ENCODE assay signal across 8 mouse cellular contexts in the genomic region with DNA sequence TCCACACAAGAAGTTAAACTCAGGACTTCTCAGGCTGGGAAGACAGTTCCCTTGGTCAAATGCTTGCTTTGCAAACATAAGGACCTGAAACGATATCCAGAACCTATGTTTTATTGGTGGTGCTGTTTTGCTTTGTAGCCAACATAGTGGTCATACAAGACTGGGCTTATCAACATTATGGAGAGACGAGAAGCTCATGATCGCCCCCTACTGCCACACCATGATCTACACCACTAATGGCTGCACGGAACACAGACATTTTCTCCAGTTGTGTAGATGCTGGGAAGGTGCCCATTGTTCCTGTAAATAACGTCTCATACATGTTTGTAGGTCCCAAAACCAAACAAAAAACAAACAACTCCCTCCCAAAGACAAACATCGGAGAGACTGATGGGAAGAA. TPM values are rescaled to one million over a fixed set of nuclear protein-coding genes. Genes with fewer than 3 reads are reported as not detected.
DNase-seq lines count a peak whose midpoint lies in the region; ATAC-seq and TF ChIP-seq lines count a peak whose summit lies in the region.

No protein-coding gene starts in this region.

- peak; percentile 47 for TF ChIP-seq CTCF in heart, postnatal 0 days (IDR thresholded peaks at IDR 0.05; ENCODE audit: low read depth)

- no peaks in the 10 kb centered on the region for H3K36me3 ChIP-seq in heart, postnatal 0 days (replicated peaks; ENCODE audit: control insufficient read depth, insufficient read depth, low read length)
- no peaks in the 10 kb centered on the region for H3K36me3 ChIP-seq in hindbrain, embryonic 12.5 days
- H3K36me3 ChIP-seq in heart, embryonic 10.5 days = no peaks in the 10 kb centered on the region

- ATAC-seq in heart, postnatal 0 days (ENCODE audit: insufficient read depth, low read depth) = no peak
- no peak for ATAC-seq in hindbrain, embryonic 12.5 days (ENCODE audit: low FRiP score)

- DNase-seq in heart, postnatal 0 days (ENCODE audit: low spot score) = no peak
- DNase-seq in heart, adult 8-10 months (ENCODE audit: low spot score) = no peak
- DNase-seq in 3T3-L1 (ENCODE audit: low read depth, low spot score) = peak; percentile 45
- peak; percentile 67 for DNase-seq in R1 (ENCODE audit: low read depth, low spot score)
- DNase-seq in embryo, embryonic 10 days (ENCODE audit: low spot score) = peak; percentile 33
- DNase-seq in naive thymus-derived CD4-positive, alpha-beta T cell, adult 2 months (ENCODE audit: low read depth) = peak; percentile 73
- no peak for DNase-seq in heart, embryonic 10.5 days (ENCODE audit: low spot score)

- WGBS in heart, postnatal 0 days = 59% methylated on average over 6 of the region's 6 CpGs
- 70% methylated on average over 6 of the region's 6 CpGs for WGBS in hindbrain, embryonic 12.5 days
- 55% methylated on average over 6 of the region's 6 CpGs for WGBS in heart, embryonic 10.5 days

- no peaks in the 10 kb centered on the region for H3K27me3 ChIP-seq in heart, postnatal 0 days (ENCODE audit: control insufficient read depth, insufficient read depth, low read length)
- no peaks in the 10 kb centered on the region for H3K27me3 ChIP-seq in hindbrain, embryonic 12.5 days
- H3K27me3 ChIP-seq in heart, embryonic 10.5 days (ENCODE audit: insufficient read depth, poor library complexity, severe bottlenecking) = no peaks in the 10 kb centered on the region

- H3K4me2 ChIP-seq in heart, postnatal 0 days (ENCODE audit: low read depth, low read length) = no peak overlapping the region
- H3K4me2 ChIP-seq in hindbrain, embryonic 12.5 days (replicated peaks) = no peak overlapping the region

- peaks cover 35% of the 10 kb centered on the region for H3K4me1 ChIP-seq in heart, postnatal 0 days (ENCODE audit: control insufficient read depth, insufficient read depth)
- H3K4me1 ChIP-seq in hindbrain, embryonic 12.5 days = no peaks in the 10 kb centered on the region
- peaks cover 28% of the 10 kb centered on the region for H3K4me1 ChIP-seq in heart, embryonic 10.5 days

- TF ChIP-seq EP300 in heart, postnatal 0 days (IDR thresholded peaks at IDR 0.05; ENCODE audit: low read depth) = no peak

- no peaks in the 10 kb centered on the region for H3K9me3 ChIP-seq in heart, postnatal 0 days (replicated peaks; ENCODE audit: control insufficient read depth, low read length)
- no peaks in the 10 kb centered on the region for H3K9me3 ChIP-seq in hindbrain, embryonic 12.5 days (replicated peaks)
- no peaks in the 10 kb centered on the region for H3K9me3 ChIP-seq in heart, embryonic 10.5 days

- no peak overlapping the region for H3K4me3 ChIP-seq in heart, postnatal 0 days (ENCODE audit: low read depth, low read length)
- no peak overlapping the region for H3K4me3 ChIP-seq in hindbrain, embryonic 12.5 days
- H3K4me3 ChIP-seq in heart, embryonic 10.5 days = no peak overlapping the region

- H3K27ac ChIP-seq in heart, postnatal 0 days (ENCODE audit: low read depth) = no peak overlapping the region
- H3K27ac ChIP-seq in hindbrain, embryonic 12.5 days = no peak overlapping the region
- no peak overlapping the region for H3K27ac ChIP-seq in heart, embryonic 10.5 days

- H3K9ac ChIP-seq in heart, postnatal 0 days (replicated peaks; ENCODE audit: low read depth, low read length) = no peak overlapping the region
- H3K9ac ChIP-seq in hindbrain, embryonic 12.5 days = no peak overlapping the region

RNA-seq across cellular contexts. Expression of a gene that starts 23.0 kb away (rescaled TPM):
- total RNA-seq in heart, postnatal 0 days (2014; rRNA removed; ENCODE audit: low replicate concordance) = 0.15 and 0.53 TPM in 2 replicates
- 0.18 and 0.33 TPM in 2 replicates for polyA plus RNA-seq in heart, postnatal 0 days (2015; fragmentation: Nextera tagmentation; extraction: Ambion mirVana)
- total RNA-seq in heart, adult 8-10 months (2022) = under 1 TPM; 0.09 to 0.25 (median 0.19) TPM
- 1.3 and 1.4 TPM in 2 replicates for polyA plus RNA-seq in hindbrain, embryonic 12.5 days (2016; fragmentation: Nextera tagmentation; extraction: Ambion mirVana)
- polyA plus RNA-seq in heart, embryonic 10.5 days (2016; fragmentation: Nextera tagmentation; extraction: Ambion mirVana) = 0.24 and 1.3 TPM in 2 replicates

RNA-seq across cellular contexts. Expression of a gene that starts 52.2 kb away (rescaled TPM):
- total RNA-seq in heart, postnatal 0 days (2014; rRNA removed; ENCODE audit: low replicate concordance) = 111 and 142 TPM in 2 replicates
- 72.9 and 74.8 TPM in 2 replicates for polyA plus RNA-seq in heart, postnatal 0 days (2015; fragmentation: Nextera tagmentation; extraction: Ambion mirVana)
- total RNA-seq in heart, adult 8-10 months (2022) = 10 to 100 TPM; 30.1 to 35.1 (median 31.0) TPM
- 62.5 and 69.9 TPM in 2 replicates for polyA plus RNA-seq in hindbrain, embryonic 12.5 days (2016; fragmentation: Nextera tagmentation; extraction: Ambion mirVana)
- polyA plus RNA-seq in heart, embryonic 10.5 days (2016; fragmentation: Nextera tagmentation; extraction: Ambion mirVana) = 45.9 and 58.4 TPM in 2 replicates

Comparison
In these comparisons a context has a peak if more than half of its experiments do, and no peak if none do; other contexts are left out.
1. DNase-seq: peak in 3T3-L1 (single experiment), R1 (single experiment), embryo, embryonic 10 days (single experiment) and naive thymus-derived CD4-positive, alpha-beta T cell, adult 2 months (single experiment); none in heart, postnatal 0 days (single experiment), heart, adult 8-10 months (single experiment) and heart, embryonic 10.5 days (single experiment).